Mouse (Mus musculus): Measurements from ENCODE around the gene Tmem135. TPM values are rescaled to one million over a fixed set of nuclear protein-coding genes. Genes with fewer than 3 reads are reported as not detected.

The Tmem135 gene
- polyA plus RNA-seq, 1 experiment from 2014 or later: 36.3 TPM

Small RNA genes lying within 50 kb of the gene (microRNA-seq; reads per million reads assigned to microRNA genes)
- gene Gm22171: not detected
- gene Gm24659: not detected

Other genes with a start within 250 kb of the Tmem135 start
- 14.7 and 14.8 TPM in 2 replicates for gene Fzd4, start 133 bp upstream of the Tmem135 start, polyA plus RNA-seq (2015; fragmentation: Nextera tagmentation; extraction: Ambion mirVana)
- 69.7 and 71.4 TPM in 2 replicates for gene Prss23, start 123.0 kb upstream of the Tmem135 start, polyA plus RNA-seq (2015; fragmentation: Nextera tagmentation; extraction: Ambion mirVana)
- 4.1 and 4.2 TPM in 2 replicates for gene Me3, start 228.2 kb upstream of the Tmem135 start, polyA plus RNA-seq (2015; fragmentation: Nextera tagmentation; extraction: Ambion mirVana)